Mouse (Mus musculus) gastrocnemius, adult 18-20 months (tissue): Measurements from ENCODE around the gene Arhgap45. TPM values are rescaled to one million over a fixed set of nuclear protein-coding genes. Genes with fewer than 3 reads are reported as not detected.

ENCODE experiments used
- DNase-seq: peaks from one replicate; pipeline ENCODE4 v3.0.0; 2021; ENCODE audit warnings: low spot score
- long read RNA-seq, 2 experiments: library from polyadenylated mRNA; stranded (forward); transcript quantifications; one replicate each; pipeline ENCODE4 v2.0.0; 2021
- total RNA-seq, 2 experiments: library from RNA; stranded (reverse); gene quantifications; 2 replicates each; pipeline ENCODE4 v1.2.3; 2021

Arhgap45 gene
- 1 to 10 TPM in 1 of 2 experiments, under 1 TPM in 1; 0.75 to 1.3 TPM for total RNA-seq
- long read RNA-seq, experiment 1 = 0 reads
- long read RNA-seq, experiment 2, partial matches to known transcripts = 0 of 1 reads
- long read RNA-seq, experiment 2, other reads (novel, unspliced or antisense) = 1 of 1 reads

DNA sequence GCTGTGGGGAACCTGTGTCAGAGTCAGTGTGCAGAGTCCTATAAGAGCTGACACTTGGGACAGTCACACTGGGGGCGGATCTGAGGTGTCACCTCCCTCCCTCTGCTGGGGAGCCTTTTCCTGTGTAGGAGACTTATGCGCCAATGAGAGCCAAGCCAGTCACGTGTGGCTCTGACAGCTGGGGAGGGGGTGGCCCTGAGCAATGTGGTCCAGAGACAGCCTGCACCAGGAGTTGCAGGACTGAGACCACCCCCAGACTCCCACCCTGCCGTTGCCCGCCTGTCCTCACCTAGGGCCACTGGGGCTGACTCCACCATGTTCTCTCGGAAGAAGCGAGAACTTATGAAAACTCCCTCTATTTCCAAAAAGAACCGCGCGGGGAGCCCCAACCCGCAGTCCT is at the start of gene Arhgap45:
Gene Arhgap45, plus strand, starts transcription at position 143 of the 400 bp plus-strand sequence.
- DNase-seq = no peak

- DNase-seq = no peak
These were observed 49.5 kb upstream of the Arhgap45 start for GRCm38 (mm10) chr10:79966886-79967400.

GRCm38 (mm10) chr10:79968181-79968580 is 48.3 kb upstream of the Arhgap45 start:
- DNase-seq = no peak

DNA sequence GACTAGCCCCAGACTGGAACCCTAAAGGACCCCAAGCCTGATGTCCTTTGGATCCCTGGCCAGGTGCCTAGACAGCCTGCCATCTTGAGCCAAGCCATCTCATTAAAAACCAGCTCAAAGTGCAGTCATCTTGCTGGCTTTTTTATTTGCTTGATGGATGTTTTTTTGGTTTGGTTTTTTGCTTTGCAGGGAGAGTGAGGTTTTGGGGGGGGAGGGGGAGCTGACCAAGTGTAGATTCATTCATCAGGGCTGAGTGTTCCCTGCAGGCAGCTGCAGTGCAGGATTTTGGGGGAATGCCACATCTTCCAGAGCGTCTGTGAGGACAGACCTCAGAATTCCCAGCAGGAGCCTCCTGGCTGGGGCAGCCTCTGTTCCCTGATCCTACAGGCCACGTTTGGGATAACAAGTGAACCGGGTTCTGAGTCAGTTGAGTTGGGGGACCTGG is 47.3 kb upstream of the Arhgap45 start:
- DNase-seq = no peak

- no peak for DNase-seq
These were observed 45.9 kb upstream of the Arhgap45 start, which contains the start of gene Grin3b for GRCm38 (mm10) chr10:79970415-79971182. Gene Grin3b (plus strand): TSS chr10:79970715.

DNA sequence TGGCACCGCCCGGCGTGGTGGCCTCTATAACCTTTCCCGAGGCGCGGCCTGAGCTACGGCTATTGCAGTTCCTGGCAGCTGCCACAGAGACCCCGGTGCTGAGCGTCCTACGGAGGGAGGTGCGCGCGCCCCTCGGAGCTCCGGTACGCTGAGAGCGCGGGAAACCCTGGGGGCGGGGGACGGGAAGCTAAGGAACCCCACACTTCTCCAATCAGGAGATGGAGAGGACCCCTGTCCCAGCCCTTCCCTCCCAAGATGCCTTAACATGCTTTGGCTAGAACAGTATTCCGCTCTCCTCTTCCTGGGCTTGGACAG is 45.3 kb upstream of the Arhgap45 start:
- DNase-seq = no peak

DNA sequence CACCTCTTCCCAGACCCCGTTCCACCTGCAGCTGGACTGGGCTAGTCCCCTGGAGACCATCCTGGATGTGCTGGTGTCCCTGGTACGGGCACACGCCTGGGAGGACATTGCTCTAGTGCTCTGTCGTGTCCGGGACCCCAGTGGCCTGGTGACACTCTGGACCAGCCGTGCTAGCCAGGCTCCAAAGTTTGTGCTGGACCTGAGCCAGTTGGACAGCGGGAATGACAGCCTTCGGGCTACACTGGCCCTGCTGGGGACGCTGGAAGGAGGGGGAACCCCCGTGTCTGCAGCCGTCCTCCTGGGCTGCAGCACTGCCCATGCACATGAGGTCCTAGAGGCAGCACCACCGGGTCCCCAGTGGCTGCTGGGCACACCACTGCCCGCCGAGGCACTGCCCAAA is 43.6 kb upstream of the Arhgap45 start:
- no peak for DNase-seq

DNA sequence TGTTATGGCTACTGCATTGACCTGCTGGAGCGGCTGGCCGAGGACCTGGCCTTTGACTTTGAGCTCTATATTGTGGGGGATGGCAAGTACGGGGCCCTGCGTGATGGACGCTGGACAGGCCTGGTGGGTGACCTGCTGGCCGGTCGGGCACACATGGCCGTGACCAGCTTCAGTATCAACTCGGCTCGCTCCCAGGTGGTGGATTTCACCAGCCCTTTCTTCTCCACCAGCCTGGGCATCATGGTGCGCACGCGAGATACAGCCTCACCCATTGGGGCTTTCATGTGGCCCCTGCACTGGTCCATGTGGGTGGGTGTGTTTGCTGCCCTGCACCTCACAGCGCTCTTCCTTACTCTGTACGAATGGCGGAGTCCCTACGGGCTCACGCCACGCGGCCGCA is 42.4 kb upstream of the Arhgap45 start:
- no peak for DNase-seq

GRCm38 (mm10) chr10:79974668-79975067 is 41.8 kb upstream of the Arhgap45 start:
- DNase-seq = no peak

DNA sequence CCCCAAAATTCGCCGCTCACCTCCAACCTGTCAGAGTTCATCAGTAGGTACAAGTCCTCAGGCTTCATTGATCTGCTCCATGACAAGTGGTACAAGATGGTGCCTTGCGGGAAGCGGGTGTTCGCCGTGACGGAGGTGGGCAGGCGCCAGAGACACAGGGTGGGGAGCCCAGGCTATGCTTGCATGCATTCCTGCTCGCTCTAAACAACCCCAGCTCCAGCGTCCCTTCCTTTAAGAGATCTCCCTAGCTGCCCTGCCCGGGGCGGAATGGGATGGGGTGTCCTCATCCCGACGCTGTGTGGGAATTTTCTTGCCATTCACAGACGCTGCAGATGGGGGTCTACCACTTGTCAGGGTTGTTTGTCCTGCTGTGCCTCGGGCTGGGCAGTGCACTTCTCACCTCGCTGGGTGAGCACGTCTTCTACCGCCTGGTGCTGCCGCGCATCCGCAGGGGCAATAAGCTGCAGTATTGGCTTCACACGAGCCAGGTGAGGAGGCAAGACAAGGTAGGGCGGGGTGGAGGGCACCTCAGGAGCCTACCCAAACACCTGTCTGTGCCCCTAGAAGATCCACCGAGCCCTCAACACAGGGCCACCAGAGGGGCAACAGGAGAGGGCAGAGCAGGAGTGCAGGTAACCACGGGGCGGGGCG is 40.3 kb upstream of the Arhgap45 start:
- DNase-seq = no peak

- DNase-seq = no peak
These were observed 39.7 kb upstream of the Arhgap45 start for GRCm38 (mm10) chr10:79976722-79977107.

DNA sequence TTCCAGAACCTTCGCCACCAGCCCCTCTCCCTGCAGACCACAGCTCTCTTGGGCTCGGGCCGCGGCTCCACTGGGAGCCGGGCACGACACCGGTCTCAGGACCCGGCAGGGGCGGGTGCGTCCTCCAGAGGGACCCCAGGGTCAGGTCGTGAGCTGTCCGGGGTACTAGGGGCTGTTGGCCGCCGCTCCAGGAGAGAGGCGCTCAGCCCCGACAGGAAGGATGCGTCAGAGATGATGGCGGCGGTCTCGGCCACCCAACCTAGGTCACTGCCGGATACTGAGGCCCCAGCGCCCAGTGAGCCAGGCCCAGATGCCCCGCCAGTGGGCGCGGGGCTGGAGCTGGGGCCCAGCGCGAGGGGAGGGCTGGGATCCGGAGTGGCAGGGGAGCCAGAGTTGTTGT is 39.1 kb upstream of the Arhgap45 start:
- DNase-seq = no peak

GRCm38 (mm10) chr10:79978061-79978460 is 38.4 kb upstream of the Arhgap45 start:
- DNase-seq = no peak

GRCm38 (mm10) chr10:79979401-79980155 is 36.9 kb upstream of the Arhgap45 start:
- peak; percentile 82 for DNase-seq

DNA sequence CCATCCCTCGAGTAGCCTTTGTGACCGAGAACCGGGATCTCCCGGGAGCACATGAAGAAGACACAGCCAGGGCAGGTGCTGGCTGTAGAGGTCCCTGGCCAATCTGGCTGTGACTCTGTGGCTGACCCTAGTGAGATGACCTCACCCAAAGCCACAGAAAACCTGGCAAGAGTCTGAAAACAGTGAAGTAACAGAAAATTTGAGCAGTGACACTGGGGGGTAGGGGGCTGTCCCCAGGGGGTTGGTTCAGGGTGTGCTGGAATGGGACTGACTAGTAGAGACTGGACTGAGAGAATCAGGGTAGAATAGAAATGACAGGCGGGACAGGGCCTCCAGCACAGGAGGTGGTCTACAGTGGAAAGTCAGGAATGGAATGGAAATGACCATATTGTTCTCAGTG is 33.2 kb upstream of the Arhgap45 start:
- DNase-seq = no peak

DNA sequence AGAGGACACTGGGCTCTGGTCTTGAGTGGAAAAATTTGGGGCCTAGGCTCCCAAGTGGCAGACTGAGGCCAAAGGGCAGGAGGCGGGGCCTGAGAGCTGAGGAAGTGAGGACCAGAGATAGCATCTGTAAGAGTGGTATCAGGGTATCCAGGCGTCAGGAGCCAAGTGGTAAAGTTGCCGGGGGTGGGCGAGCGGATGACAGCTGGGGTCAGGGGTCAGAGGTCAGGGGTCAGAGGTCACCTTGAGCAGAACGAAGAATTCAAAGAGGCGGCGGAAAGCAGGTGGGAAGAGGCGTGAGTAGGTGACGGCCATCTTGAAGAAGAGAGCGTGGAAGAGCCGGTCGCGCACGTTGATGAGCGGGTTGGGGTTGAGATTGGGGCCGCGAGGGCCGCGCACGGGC is 32.8 kb upstream of the Arhgap45 start:
- peak; percentile 73 for DNase-seq

GRCm38 (mm10) chr10:79984195-79984816 is 32.1 kb upstream of the Arhgap45 start, which contains the start of gene Tmem259:
Gene Tmem259 (minus strand): TSS chr10:79984330.
- DNase-seq = peak; percentile 85

- peak; percentile 98 for DNase-seq
These were observed 31.6 kb upstream of the Arhgap45 start for GRCm38 (mm10) chr10:79984871-79985270.

- DNase-seq = peak; percentile 62
These were observed 30.9 kb upstream of the Arhgap45 start for GRCm38 (mm10) chr10:79985334-79986231.

GRCm38 (mm10) chr10:79986232-79986878 is 30.1 kb upstream of the Arhgap45 start:
- DNase-seq = peak; percentile 52
